Mouse (Mus musculus) layer of hippocampus, adult 8-10 months (tissue): ENCODE results near the gene Elp4. TPM values are rescaled to one million over a fixed set of nuclear protein-coding genes. Genes with fewer than 3 reads are reported as not detected.

ENCODE experiments used
- DNase-seq, 2 experiments: peaks; one replicate each; pipeline ENCODE4 v3.0.0; 2022; ENCODE audit warnings: low spot score in 2 of 2
- total RNA-seq, 4 experiments: library from RNA; stranded (reverse); gene quantifications; 2 replicates each; pipeline ENCODE4 v1.2.4; 2022

Elp4 gene
- total RNA-seq, 4 experiments from 2014 or later: 16.9 to 28.2 (median 20.9) TPM

GRCm38 (mm10) chr2:105659350-105659749, 245.0 kb downstream of the Elp4 start:
- no peak for DNase-seq

- DNase-seq: no peak
Measured at GRCm38 (mm10) chr2:105656456-105656855, 247.9 kb downstream of the Elp4 start.

Other genes with a start within 250 kb of the Elp4 start
- 10 to 100 TPM; 12.5 to 17.6 (median 12.8) TPM for gene Pax6, start 235.7 kb downstream of the Elp4 start, total RNA-seq
- 10 to 100 TPM; 22.1 to 37.2 (median 27.0) TPM for gene Immp1l, start 74 bp upstream of the Elp4 start, total RNA-seq
- 10 to 100 TPM; 24.4 to 26.5 (median 26.3) TPM for gene Dnajc24, start 99.0 kb upstream of the Elp4 start, total RNA-seq